Mouse (Mus musculus) forebrain, postnatal 0 days (tissue): ENCODE data around the gene Cldn15. TPM values are rescaled to one million over a fixed set of nuclear protein-coding genes. Genes with fewer than 3 reads are reported as not detected.

ENCODE experiments used
- ATAC-seq: fragments of 200-750 bp; cut with Nextera tagmentation; 2 replicates; pipeline ENCODE4 v1.8.0; 2017; ENCODE audit warnings: mild to moderate bottlenecking, moderate library complexity
- DNase-seq: peaks from one replicate; pipeline ENCODE4 v3.0.0-alpha.2; 2015
- H3K27ac ChIP-seq: fragments of 300-500 bp; sonication (generic); 2 replicates; pipeline ENCODE4 v1.5.1; 2014; ENCODE audit warnings: low read depth, mild to moderate bottlenecking, antibody characterized with exemption, low read length, moderate library complexity, mixed read lengths
- H3K27me3 ChIP-seq: fragments of 300-500 bp; sonication (generic); 2 replicates; pipeline ENCODE4 v1.6.1; 2014; ENCODE audit warnings: mild to moderate bottlenecking, low read length, mixed read lengths; ENCODE audit not compliant: insufficient read depth
- H3K36me3 ChIP-seq: fragments of 300-500 bp; sonication (generic); 2 replicates; pipeline ENCODE4 v1.6.1; 2014; ENCODE audit warnings: mild to moderate bottlenecking, moderate library complexity; ENCODE audit not compliant: insufficient read depth
- H3K4me1 ChIP-seq: fragments of 300-500 bp; sonication (generic); 2 replicates; pipeline ENCODE4 v1.6.1; 2014; ENCODE audit warnings: antibody characterized with exemption; ENCODE audit not compliant: insufficient read depth
- H3K4me2 ChIP-seq: fragments of 300-500 bp; sonication (generic); 2 replicates; pipeline ENCODE4 v1.6.1; 2014; ENCODE audit warnings: low read depth, mild to moderate bottlenecking, moderate library complexity
- H3K4me3 ChIP-seq: fragments of 300-500 bp; sonication (generic); 2 replicates; pipeline ENCODE4 v1.5.1; 2014; ENCODE audit warnings: low read depth, low read length, mixed read lengths
- H3K9ac ChIP-seq: fragments of 300-500 bp; sonication (generic); 2 replicates; pipeline ENCODE4 v1.6.1; 2014; ENCODE audit warnings: mild to moderate bottlenecking
- H3K9me3 ChIP-seq: fragments of 300-500 bp; sonication (generic); 2 replicates; pipeline ENCODE4 v1.6.1; 2016; ENCODE audit warnings: low read length
- CTCF ChIP-seq: sonication (generic); IDR thresholded peaks from 2 replicates; pipeline ENCODE4 v1.5.1; 2016; ENCODE audit warnings: antibody characterized with exemption, control low read depth, low read depth
- WGBS: fragments of 180-500 bp; shearing (Covaris S2); extraction: QIAGEN DNeasy Blood & Tissue Kit; methylation state at CpG from one replicate; pipeline ENCODE4 v1.1.7; 2014; 5-methylcytosine and 5-hydroxymethylcytosine counted together
- polyA plus RNA-seq: library from polyadenylated mRNA; unstranded; fragments of >200 nt; fragmentation: Nextera tagmentation; extraction: Ambion mirVana; gene quantifications from 2 replicates; pipeline ENCODE4 v1.2.1, GENCODE M21; 2015
- total RNA-seq: library from RNA; depleted of rRNA; stranded (reverse); fragments of >200 nt; gene quantifications from 2 replicates; pipeline ENCODE4 v1.2.3, GENCODE M21; 2014

Gene Cldn15
- total and polyA plus RNA-seq, 2 experiments from 2014 or later, result 0.13 to 0.33 TPM

DNA sequence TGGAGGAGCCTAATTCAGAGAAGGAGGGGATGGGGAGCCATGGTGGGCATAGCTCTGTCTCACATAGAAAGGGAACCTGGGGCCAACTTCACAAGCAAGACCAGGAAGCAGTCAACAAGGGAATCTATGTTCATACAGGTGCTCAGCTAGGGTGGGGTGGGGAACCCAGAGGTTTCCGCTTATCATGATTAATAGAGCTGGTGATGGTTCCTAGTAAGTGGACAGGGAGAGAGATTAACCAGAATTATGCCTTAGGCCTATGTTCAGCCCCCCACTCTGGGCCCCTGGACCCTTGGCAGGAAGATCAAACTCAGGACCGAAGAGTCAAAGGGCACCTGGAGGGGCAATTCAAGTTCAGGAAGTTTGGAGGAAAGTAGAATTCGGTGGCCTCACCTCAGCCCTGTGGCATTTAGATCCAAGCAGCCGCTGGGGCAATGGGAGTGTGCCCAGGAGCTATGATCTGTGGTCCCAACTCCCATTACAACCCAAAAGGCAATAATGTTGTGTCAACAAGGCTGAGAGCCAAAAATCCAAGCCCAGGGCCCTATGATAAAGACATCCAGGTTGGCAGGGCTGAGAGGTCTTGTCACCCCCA, 542 bp downstream of the Cldn15 start:
- Histone ChIP-seq H3K27me3 (no peaks in the 10 kb centered on the region), H3K4me3 (no peak overlapping the region), H3K4me2 (no peak overlapping the region), H3K36me3 (peaks cover 48% of the 10 kb centered on the region), H3K4me1 (0 out of 2 replicates have a peak, but pooled peaks cover 4% of the 10 kb centered on the region), H3K9me3 (no peaks in the 10 kb centered on the region), H3K27ac (no peak overlapping the region), H3K9ac (no peak overlapping the region)
- no peak for TF ChIP-seq CTCF
- ATAC-seq, result no peak
- no peak for DNase-seq
- 95% methylated on average over 4 of the region's 4 CpGs for WGBS

GRCm38 (mm10) chr5:136967592-136967991, 1.2 kb downstream of the Cldn15 start:
- 73% methylated on average over 10 of the region's 10 CpGs for WGBS
- H3K4me3 ChIP-seq, result no peak overlapping the region
- DNase-seq (no peak), ATAC-seq (no peak)
- no peaks in the 10 kb centered on the region for H3K27me3 ChIP-seq
- H3K9me3 ChIP-seq, result no peaks in the 10 kb centered on the region
- H3K4me1 ChIP-seq, result 0 out of 2 replicates have a peak, but pooled peaks cover 4% of the 10 kb centered on the region
- no peak overlapping the region for H3K27ac ChIP-seq
- no peak overlapping the region for H3K4me2 ChIP-seq
- TF ChIP-seq CTCF, result no peak
- peaks cover 48% of the 10 kb centered on the region for H3K36me3 ChIP-seq
- H3K9ac ChIP-seq, result no peak overlapping the region

- Histone ChIP-seq H3K9ac (no peak overlapping the region), H3K9me3 (no peaks in the 10 kb centered on the region), H3K27ac (no peak overlapping the region), H3K4me3 (no peak overlapping the region), H3K27me3 (no peaks in the 10 kb centered on the region), H3K36me3 (peaks cover 20% of the 10 kb centered on the region), H3K4me1 (no peaks in the 10 kb centered on the region), H3K4me2 (no peak overlapping the region)
- peak; percentile 57 for TF ChIP-seq CTCF
- no peak for ATAC-seq
- WGBS, result 60% methylated on average over 1 of the region's 1 CpGs
- DNase-seq, result no peak
Measured at GRCm38 (mm10) chr5:136970703-136971102, 4.3 kb downstream of the Cldn15 start.

DNA sequence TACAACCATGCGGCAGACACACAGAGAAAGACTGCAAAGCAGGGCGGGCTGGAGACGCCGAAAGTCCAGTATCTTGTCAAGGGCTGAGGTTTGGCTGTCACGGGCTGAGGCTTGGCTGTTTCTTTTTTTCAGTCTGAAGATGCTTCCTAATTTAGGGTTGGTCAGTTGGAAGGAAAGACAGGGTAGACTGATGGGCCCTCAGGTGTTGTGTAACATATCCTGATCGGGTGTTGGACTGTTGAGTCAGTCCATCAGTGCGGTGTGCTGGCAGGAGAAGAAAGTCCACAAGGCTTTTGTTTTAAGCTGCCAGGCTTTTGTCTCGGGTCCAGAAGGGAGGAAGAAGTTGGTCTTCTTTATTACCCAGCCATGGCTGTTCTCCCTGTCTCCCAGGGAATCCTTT, 7.3 kb downstream of the Cldn15 start:
- no peak for TF ChIP-seq CTCF
- Histone ChIP-seq H3K4me3 (no peak overlapping the region), H3K27ac (no peak overlapping the region), H3K9ac (no peak overlapping the region), H3K9me3 (no peaks in the 10 kb centered on the region), H3K27me3 (no peaks in the 10 kb centered on the region), H3K4me1 (no peaks in the 10 kb centered on the region), H3K4me2 (no peak overlapping the region), H3K36me3 (no peaks in the 10 kb centered on the region)
- ATAC-seq, result no peak
- no peak for DNase-seq
- 72% methylated on average over 8 of the region's 8 CpGs for WGBS

DNA sequence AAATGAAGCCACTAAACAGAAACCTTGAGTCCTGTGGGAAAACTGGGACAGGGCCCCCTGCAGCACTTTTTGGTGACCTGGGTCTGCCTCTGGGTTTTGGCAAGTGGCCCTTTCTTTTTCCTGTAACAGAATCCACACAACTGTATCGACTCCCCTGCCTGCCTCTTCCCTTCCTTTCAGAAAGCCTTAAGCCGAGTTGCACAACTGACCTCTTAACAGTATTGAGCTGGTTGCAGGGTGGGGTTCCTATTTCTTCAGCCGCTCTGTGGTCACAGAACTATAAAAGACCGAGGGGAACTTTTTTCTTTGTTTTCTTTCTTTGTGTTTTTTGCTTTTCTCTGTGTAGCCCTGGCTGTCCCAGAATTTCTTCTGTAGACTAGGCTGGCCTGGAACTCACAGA, 11.4 kb downstream of the Cldn15 start:
- no peak overlapping the region for H3K27ac ChIP-seq
- H3K36me3 ChIP-seq, result peaks cover 13% of the 10 kb centered on the region; the same call in 1 of the 2 replicates
- H3K27me3 ChIP-seq, result no peaks in the 10 kb centered on the region
- WGBS, result 74% methylated on average over 4 of the region's 4 CpGs
- ATAC-seq (no peak), DNase-seq (no peak)
- no peak overlapping the region for H3K9ac ChIP-seq
- H3K4me1 ChIP-seq, result no peaks in the 10 kb centered on the region
- TF ChIP-seq CTCF, result no peak
- no peak overlapping the region for H3K4me3 ChIP-seq
- H3K4me2 ChIP-seq, result no peak overlapping the region
- no peaks in the 10 kb centered on the region for H3K9me3 ChIP-seq

- no peak for TF ChIP-seq CTCF
- ATAC-seq (no peak), DNase-seq (no peak)
- H3K4me3 ChIP-seq, result no peak overlapping the region
- H3K9me3 ChIP-seq, result no peaks in the 10 kb centered on the region
- H3K4me2 ChIP-seq, result no peak overlapping the region
- H3K9ac ChIP-seq, result no peak overlapping the region
- WGBS, result 70% methylated on average over 2 of the region's 2 CpGs
- H3K27ac ChIP-seq, result no peak overlapping the region
- H3K4me1 ChIP-seq, result no peaks in the 10 kb centered on the region
- no peaks in the 10 kb centered on the region for H3K27me3 ChIP-seq
- peaks cover 29% of the 10 kb centered on the region for H3K36me3 ChIP-seq
Measured at GRCm38 (mm10) chr5:136979762-136980161, 13.3 kb downstream of the Cldn15 start.

DNA sequence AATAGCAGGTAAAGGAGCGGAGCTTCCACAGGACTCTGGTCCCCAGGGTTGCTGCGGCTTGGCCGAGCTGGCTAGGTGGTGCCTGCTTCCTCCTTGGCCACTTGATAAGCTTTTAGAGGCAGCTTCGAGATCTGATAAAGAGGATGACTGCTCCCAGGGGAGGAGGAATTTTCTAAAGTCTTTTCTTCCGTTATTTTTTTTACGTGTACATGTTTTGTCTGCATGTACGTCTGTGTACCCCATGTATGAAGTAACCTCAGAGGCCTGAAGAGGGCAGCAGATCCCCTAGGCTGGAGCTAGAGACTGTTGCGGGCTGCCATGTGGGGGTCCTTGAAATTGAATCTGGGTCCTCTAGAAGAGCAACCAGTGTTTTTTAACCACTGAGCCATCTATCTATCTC, 14.6 kb downstream of the Cldn15 start:
- 90% methylated on average over 8 of the region's 8 CpGs for WGBS
- Histone ChIP-seq H3K4me2 (no peak overlapping the region), H3K27ac (no peak overlapping the region), H3K4me1 (no peaks in the 10 kb centered on the region), H3K9ac (no peak overlapping the region), H3K36me3 (peaks cover 31% of the 10 kb centered on the region), H3K27me3 (no peaks in the 10 kb centered on the region), H3K9me3 (no peaks in the 10 kb centered on the region), H3K4me3 (no peak overlapping the region)
- DNase-seq (no peak), ATAC-seq (no peak)
- peak; percentile 39 for TF ChIP-seq CTCF
